9 mouse cellular contexts compared by ENCODE assay signal in the genomic region with DNA sequence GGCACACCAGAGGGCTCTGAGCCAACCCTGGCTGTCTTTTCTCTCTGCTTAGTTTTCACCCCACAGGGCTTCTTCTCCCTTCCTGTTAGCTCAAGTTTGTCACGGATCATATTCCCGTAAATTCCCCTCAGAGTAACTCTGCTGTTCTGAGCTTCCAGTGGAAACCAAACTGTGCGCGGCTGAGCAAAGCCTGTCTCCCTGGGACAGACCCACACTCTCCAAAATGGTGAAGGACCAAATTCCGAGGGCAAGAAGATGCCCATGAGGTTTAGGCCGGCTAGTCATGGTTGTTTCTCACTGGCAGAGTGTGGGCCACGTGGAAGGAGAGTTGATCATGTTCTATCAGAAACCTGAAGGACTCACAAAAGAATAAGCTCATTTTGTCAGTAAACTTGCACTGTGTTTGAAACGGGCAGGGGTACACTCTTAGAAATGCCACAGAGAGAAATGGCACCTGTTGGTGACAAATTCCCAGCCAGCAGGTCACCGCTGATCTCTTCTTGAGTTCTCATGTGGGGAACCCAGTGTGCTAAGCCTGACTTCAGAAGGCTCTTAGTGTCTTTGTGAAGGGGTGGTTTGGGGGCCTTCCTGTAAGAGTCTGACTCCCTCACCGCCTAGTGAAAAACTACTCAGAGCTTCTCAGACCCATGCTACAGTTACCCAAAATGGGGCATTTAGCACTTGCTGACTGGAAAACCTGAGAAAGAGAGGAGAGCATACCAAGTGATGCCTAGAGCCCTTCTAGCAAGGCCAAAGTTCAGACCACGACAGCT. TPM values are rescaled to one million over a fixed set of nuclear protein-coding genes. Genes with fewer than 3 reads are reported as not detected.
DNase-seq lines count a peak whose midpoint lies in the region; ATAC-seq and TF ChIP-seq lines count a peak whose summit lies in the region.
"Had no signal": no experiment of that assay in that cellular context is flagged by ENCODE, and none has a peak within 500 bp of the region (broad histone marks: within the 10 kb centered on the region; RNA-seq: fewer than 3 reads in every experiment).

No protein-coding gene starts in this region.

- no peaks in the 10 kb centered on the region for H3K27me3 ChIP-seq in hindbrain, embryonic 10.5 days (ENCODE audit: insufficient read depth, poor library complexity, severe bottlenecking)
- H3K27me3 ChIP-seq in hindbrain, embryonic 16.5 days (replicated peaks; ENCODE audit: control insufficient read depth, insufficient read depth, low read length), result no peaks in the 10 kb centered on the region
- H3K27me3 ChIP-seq in G1E (ENCODE audit: insufficient read depth, low read length), result no peaks in the 10 kb centered on the region
- H3K27me3 ChIP-seq in heart, embryonic 15.5 days, result no peaks in the 10 kb centered on the region
- H3K27me3 ChIP-seq: neural tube, embryonic 12.5 days had no signal

- no peaks in the 10 kb centered on the region for H3K36me3 ChIP-seq in hindbrain, embryonic 10.5 days
- H3K36me3 ChIP-seq in hindbrain, embryonic 16.5 days (ENCODE audit: control insufficient read depth, insufficient read depth, low read length), result no peaks in the 10 kb centered on the region
- H3K36me3 ChIP-seq in G1E (replicated peaks), result peaks cover 32% of the 10 kb centered on the region
- no peaks in the 10 kb centered on the region for H3K36me3 ChIP-seq in heart, embryonic 15.5 days
- H3K36me3 ChIP-seq: neural tube, embryonic 12.5 days had no signal

- intact Hi-C loops in left cerebral cortex, postnatal 4 days (cut with DNase I), result no loop called here

- peaks cover 14% of the 10 kb centered on the region; the same call in 1 of the 2 replicates for H3K4me1 ChIP-seq in hindbrain, embryonic 10.5 days (replicated peaks)
- H3K4me1 ChIP-seq in hindbrain, embryonic 16.5 days (ENCODE audit: control insufficient read depth, insufficient read depth, low read depth, low read length), result no peaks in the 10 kb centered on the region
- peaks cover 78% of the 10 kb centered on the region for H3K4me1 ChIP-seq in G1E (ENCODE audit: insufficient read depth, low read depth, low read length)
- H3K4me1 ChIP-seq in heart, embryonic 15.5 days (replicated peaks), result peaks cover 27% of the 10 kb centered on the region
- H3K4me1 ChIP-seq: neural tube, embryonic 12.5 days had no signal

- DNase-seq in hindbrain, embryonic 10.5 days (ENCODE audit: low spot score), result no peak
- no peak for DNase-seq in G1E (ENCODE audit: low spot score)
- no peak for DNase-seq in left cerebral cortex, postnatal 4 days
- DNase-seq in kidney, postnatal 10 days, result no peak

- no peak overlapping the region for H3K4me3 ChIP-seq in hindbrain, embryonic 10.5 days
- no peak overlapping the region for H3K4me3 ChIP-seq in hindbrain, embryonic 16.5 days (ENCODE audit: low read length)
- H3K4me3 ChIP-seq in G1E (ENCODE audit: low read depth, low read length), result peak overlapping the region; percentile 73
- H3K4me3 ChIP-seq in heart, embryonic 15.5 days, result peak overlapping the region; percentile 37
- H3K4me3 ChIP-seq: neural tube, embryonic 12.5 days had no signal

- ATAC-seq in hindbrain, embryonic 16.5 days, result no peak
- ATAC-seq in G1E (ENCODE audit: extremely low read depth, insufficient number of reproducible peaks, low FRiP score, poor library complexity, severe bottlenecking), result peak; percentile 5; the same call in 1 of the 2 replicates
- ATAC-seq in heart, embryonic 15.5 days (replicated peaks; ENCODE audit: insufficient number of reproducible peaks, insufficient read depth, low FRiP score, low read depth), result no peak
- ATAC-seq in megakaryocyte, adult 5-6 weeks (ENCODE audit: poor library complexity, severe bottlenecking), result 0 out of 2 replicates have a peak, but pooled peaks have one; percentile 0
- no peak for ATAC-seq in inflammation-experienced regulatory T-cells, adult 6 months

- WGBS in hindbrain, embryonic 10.5 days, result 86% methylated on average over 11 of the region's 11 CpGs
- 79% methylated on average over 11 of the region's 11 CpGs for WGBS in hindbrain, embryonic 16.5 days
- 72% methylated on average over 11 of the region's 11 CpGs for WGBS in heart, embryonic 15.5 days

- H3K9ac ChIP-seq in hindbrain, embryonic 16.5 days (ENCODE audit: low read depth, low read length), result no peak overlapping the region
- H3K9ac ChIP-seq in heart, embryonic 15.5 days, result no peak overlapping the region
- H3K9ac ChIP-seq: neural tube, embryonic 12.5 days had no signal

- H3K9me3 ChIP-seq in hindbrain, embryonic 10.5 days, result no peaks in the 10 kb centered on the region
- no peaks in the 10 kb centered on the region for H3K9me3 ChIP-seq in hindbrain, embryonic 16.5 days (ENCODE audit: control insufficient read depth, low read length)
- H3K9me3 ChIP-seq in G1E (replicated peaks), result no peaks in the 10 kb centered on the region
- H3K9me3 ChIP-seq in heart, embryonic 15.5 days (replicated peaks), result no peaks in the 10 kb centered on the region
- H3K9me3 ChIP-seq: neural tube, embryonic 12.5 days had no signal

- H3K4me2 ChIP-seq in hindbrain, embryonic 16.5 days (ENCODE audit: low read length), result no peak overlapping the region
- peak overlapping the region; percentile 59 for H3K4me2 ChIP-seq in heart, embryonic 15.5 days
- H3K4me2 ChIP-seq: neural tube, embryonic 12.5 days had no signal

- TF ChIP-seq CTCF in G1E (IDR thresholded peaks at IDR 0.05; ENCODE audit: low read depth, low read length), result no peak

- H3K27ac ChIP-seq in hindbrain, embryonic 10.5 days, result peak overlapping the region; percentile 56
- no peak overlapping the region for H3K27ac ChIP-seq in hindbrain, embryonic 16.5 days (ENCODE audit: low read depth, low read length)
- peak overlapping the region; percentile 91 for H3K27ac ChIP-seq in heart, embryonic 15.5 days
- H3K27ac ChIP-seq: neural tube, embryonic 12.5 days had no signal

RNA-seq across cellular contexts. Expression of a gene that starts 1.3 kb away (rescaled TPM):
- 26.5 and 35.2 TPM in 2 replicates for polyA plus RNA-seq in hindbrain, embryonic 10.5 days (2016; fragmentation: Nextera tagmentation; extraction: Ambion mirVana)
- polyA plus RNA-seq in hindbrain, embryonic 16.5 days (2015; fragmentation: Nextera tagmentation; extraction: Ambion mirVana), result 14.9 and 22.0 TPM in 2 replicates
- total RNA-seq in G1E (2014; fragmentation: Nextera tagmentation) (1,122 and 1,191 TPM in 2 replicates), G1E (2017) (613 and 661 TPM in 2 replicates)
- 119 and 124 TPM in 2 replicates for polyA plus RNA-seq in G1E (2012)
- 75.6 and 126 TPM in 2 replicates for polyA plus RNA-seq in heart, embryonic 15.5 days (2015; fragmentation: Nextera tagmentation; extraction: Ambion mirVana)
- total RNA-seq in megakaryocyte, adult 5-6 weeks (2015), result 3,528 and 3,668 TPM in 2 replicates
- total RNA-seq in megakaryocyte, adult 5-6 weeks (2017), result 1,567 and 1,601 TPM in 2 replicates
- total RNA-seq in left cerebral cortex, postnatal 4 days (2021), result 10 to 100 TPM; 24.4 to 28.9 TPM
- 1,000 to 10,000 TPM; 2,255 to 2,929 (median 2,357) TPM for polyA plus RNA-seq in inflammation-experienced regulatory T-cells, adult 6 months (2017; shearing (Covaris generic))

RNA-seq across cellular contexts. Expression of a gene that starts 16.7 kb away (rescaled TPM):
- polyA plus RNA-seq in hindbrain, embryonic 10.5 days (2016; fragmentation: Nextera tagmentation; extraction: Ambion mirVana), result not detected in 2 replicates
- 0.05 and 0.09 TPM in 2 replicates for polyA plus RNA-seq in hindbrain, embryonic 16.5 days (2015; fragmentation: Nextera tagmentation; extraction: Ambion mirVana)
- total RNA-seq in G1E (2014; fragmentation: Nextera tagmentation) (not detected in 2 replicates), G1E (2017) (0.05 and 0.06 TPM in 2 replicates)
- polyA plus RNA-seq in G1E (2012), result not detected in 2 replicates
- 0.18 and 0.26 TPM in 2 replicates for polyA plus RNA-seq in heart, embryonic 15.5 days (2015; fragmentation: Nextera tagmentation; extraction: Ambion mirVana)
- 0.02 and 0.04 TPM in 2 replicates for total RNA-seq in megakaryocyte, adult 5-6 weeks (2015)
- 0.11 and 0.16 TPM in 2 replicates for total RNA-seq in megakaryocyte, adult 5-6 weeks (2017)
- total RNA-seq in left cerebral cortex, postnatal 4 days (2021), result 1 to 10 TPM in 1 of 2 experiments, under 1 TPM in 1; 0.50 to 1.0 TPM
- polyA plus RNA-seq in inflammation-experienced regulatory T-cells, adult 6 months (2017; shearing (Covaris generic)), result not detected
- polyA plus RNA-seq: neural tube, embryonic 12.5 days had no signal

RNA-seq across cellular contexts. Expression of a gene that starts 18.4 kb away (rescaled TPM):
- 0.24 TPM in 1 of 2 replicates, not detected in the other for polyA plus RNA-seq in hindbrain, embryonic 10.5 days (2016; fragmentation: Nextera tagmentation; extraction: Ambion mirVana)
- 0.15 TPM in 1 of 2 replicates, not detected in the other for polyA plus RNA-seq in hindbrain, embryonic 16.5 days (2015; fragmentation: Nextera tagmentation; extraction: Ambion mirVana)
- 0.34 TPM in 1 of 2 replicates, not detected in the other for total RNA-seq in G1E (2014; fragmentation: Nextera tagmentation)
- 0.76 and 0.87 TPM in 2 replicates for total RNA-seq in G1E (2017)
- polyA plus RNA-seq in G1E (2012), result not detected in 2 replicates
- polyA plus RNA-seq in heart, embryonic 15.5 days (2015; fragmentation: Nextera tagmentation; extraction: Ambion mirVana), result 0.27 and 0.87 TPM in 2 replicates
- total RNA-seq in megakaryocyte, adult 5-6 weeks (2015), result 1.6 and 3.5 TPM in 2 replicates
- total RNA-seq in megakaryocyte, adult 5-6 weeks (2017), result 1.6 and 4.7 TPM in 2 replicates
- total RNA-seq in left cerebral cortex, postnatal 4 days (2021), result under 1 TPM; 0.56 to 0.64 TPM
- 1 to 10 TPM; 1.1 to 2.1 (median 1.1) TPM for polyA plus RNA-seq in inflammation-experienced regulatory T-cells, adult 6 months (2017; shearing (Covaris generic))
- polyA plus RNA-seq: neural tube, embryonic 12.5 days had no signal

Comparison
In these comparisons a context has a peak if more than half of its experiments do, and no peak if none do; other contexts are left out.
1. H3K4me3 ChIP-seq: peak in G1E (single experiment) and heart, embryonic 15.5 days (single experiment); none in hindbrain, embryonic 10.5 days (single experiment) and hindbrain, embryonic 16.5 days (single experiment).
2. ATAC-seq: peak in G1E (single experiment) and megakaryocyte, adult 5-6 weeks (single experiment); none in hindbrain, embryonic 16.5 days (single experiment), heart, embryonic 15.5 days (single experiment) and inflammation-experienced regulatory T-cells, adult 6 months (single experiment).
3. RNA of a gene that starts 1.3 kb away (polyA plus RNA-seq): 2,255 to 2,929 TPM in inflammation-experienced regulatory T-cells, adult 6 months; 119 to 124 TPM in G1E, 75.6 to 126 TPM in heart, embryonic 15.5 days, 26.5 to 35.2 TPM in hindbrain, embryonic 10.5 days and 14.9 to 22.0 TPM in hindbrain, embryonic 16.5 days; every median in the first group is over 10 times any median in the second.